Mouse (Mus musculus) heart, adult 11 months (tissue): ENCODE data around the gene Apbb2.
A peak's percentile ranks its signal among the peaks of the same experiment; 100 is the strongest.

Source experiments
- DNase-seq: peaks from one replicate; pipeline ENCODE4 v3.0.0; 2022

Apbb2 gene

GRCm38 (mm10) chr5:66407948-66408347, 210.6 kb downstream of the Apbb2 start:
- DNase-seq: peak; percentile 54

- DNase-seq: peak; percentile 66
Measured at GRCm38 (mm10) chr5:66406431-66406830, 212.2 kb downstream of the Apbb2 start.

- DNase-seq: peak; percentile 87
Measured at GRCm38 (mm10) chr5:66405731-66406399, 212.7 kb downstream of the Apbb2 start.

GRCm38 (mm10) chr5:66405305-66405704, 213.3 kb downstream of the Apbb2 start:
- peak; percentile 87 for DNase-seq

GRCm38 (mm10) chr5:66400563-66400962, 218.0 kb downstream of the Apbb2 start:
- peak; percentile 16 for DNase-seq

GRCm38 (mm10) chr5:66399264-66399620, 219.3 kb downstream of the Apbb2 start:
- DNase-seq: peak; percentile 53

GRCm38 (mm10) chr5:66398530-66399263, 219.9 kb downstream of the Apbb2 start:
- DNase-seq: peak; percentile 61

- peak; percentile 86 for DNase-seq
Measured at GRCm38 (mm10) chr5:66393767-66394446, 224.7 kb downstream of the Apbb2 start.

GRCm38 (mm10) chr5:66392861-66393529, 225.6 kb downstream of the Apbb2 start:
- peak; percentile 76 for DNase-seq

- no peak for DNase-seq
Measured at GRCm38 (mm10) chr5:66391771-66392170, 226.8 kb downstream of the Apbb2 start.

GRCm38 (mm10) chr5:66391299-66391698, 227.3 kb downstream of the Apbb2 start:
- no peak for DNase-seq

GRCm38 (mm10) chr5:66390567-66390966, 228.0 kb downstream of the Apbb2 start:
- no peak for DNase-seq

- no peak for DNase-seq
Measured at GRCm38 (mm10) chr5:66387481-66387880, 231.1 kb downstream of the Apbb2 start.

- peak; percentile 96 for DNase-seq
Measured at GRCm38 (mm10) chr5:66385636-66386035, 232.9 kb downstream of the Apbb2 start.

GRCm38 (mm10) chr5:66384806-66385446, 233.7 kb downstream of the Apbb2 start:
- DNase-seq: peak; percentile 91

- no peak for DNase-seq
Measured at GRCm38 (mm10) chr5:66384114-66384513, 234.5 kb downstream of the Apbb2 start.

GRCm38 (mm10) chr5:66382111-66382510, 236.5 kb downstream of the Apbb2 start:
- no peak for DNase-seq

GRCm38 (mm10) chr5:66378968-66379367, 239.6 kb downstream of the Apbb2 start:
- no peak for DNase-seq

- no peak for DNase-seq
Measured at GRCm38 (mm10) chr5:66376589-66377270, 241.9 kb downstream of the Apbb2 start.

- DNase-seq: no peak
Measured at GRCm38 (mm10) chr5:66374413-66374812, 244.2 kb downstream of the Apbb2 start.

GRCm38 (mm10) chr5:66373515-66374164, 244.9 kb downstream of the Apbb2 start:
- DNase-seq: no peak

- DNase-seq: no peak
Measured at GRCm38 (mm10) chr5:66371131-66371530, 247.5 kb downstream of the Apbb2 start.
